Mouse (Mus musculus): ENCODE data around the gene Rcn3.

DNA sequence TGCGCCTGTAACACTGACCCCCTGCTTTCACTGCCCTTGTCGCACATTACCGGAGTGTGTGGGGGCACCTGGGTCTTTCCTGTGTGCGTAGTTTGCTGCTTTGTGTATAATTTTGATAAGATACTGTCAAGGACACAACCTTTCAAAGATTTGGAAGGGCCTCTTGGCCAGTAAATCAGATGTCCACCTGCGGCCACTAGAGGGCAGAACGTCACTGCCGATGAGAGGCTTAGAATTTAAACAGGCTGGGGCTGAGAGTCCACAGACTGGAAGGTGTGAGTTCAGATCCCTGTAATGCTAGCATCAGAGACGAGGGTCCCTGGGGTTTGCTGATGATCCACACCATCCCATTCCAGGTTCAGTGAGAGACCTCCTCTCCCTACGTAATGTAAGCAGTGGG is 13.5 kb downstream of the Rcn3 start:
- TF ChIP-seq TAL1 (IDR thresholded peaks at IDR 0.05; ENCODE audit: low read length): no peak
- TF ChIP-seq GATA1 (IDR thresholded peaks at IDR 0.05; ENCODE audit: low read length): no peak

Data from erythroblast, embryonic 14.5 days (primary cell).